ENCODE assay signal across 9 mouse cellular contexts in genomic region chr19:45815831-45816405, GRCm38 (mm10). TPM values are rescaled to one million over a fixed set of nuclear protein-coding genes. Genes with fewer than 3 reads are reported as not detected.
DNase-seq lines count a peak whose midpoint lies in the region; ATAC-seq and TF ChIP-seq lines count a peak whose summit lies in the region.
"Had no signal": no experiment of that assay in that cellular context is flagged by ENCODE, and none has a peak within 500 bp of the region (broad histone marks: within the 10 kb centered on the region; RNA-seq: fewer than 3 reads in every experiment).

Kcnip2 (minus strand) TSS chr19:45816061.

- H3K27ac ChIP-seq in cerebellum, adult 2 months (ENCODE audit: insufficient read depth, low read length), result no peak within 1 kb of the TSS
- H3K27ac ChIP-seq in embryonic facial prominence, embryonic 11.5 days (replicated peaks; ENCODE audit: low read depth, low read length), result no peak within 1 kb of the TSS
- H3K27ac ChIP-seq in layer of hippocampus, adult 2 months, result peak within 1 kb of the TSS; percentile 94

- TF ChIP-seq CTCF in cerebellum, adult 2 months (IDR thresholded peaks at IDR 0.05; ENCODE audit: borderline replicate concordance, insufficient read depth, low read depth, low read length), result no peak
- TF ChIP-seq CTCF in layer of hippocampus, adult 2 months (conservative IDR thresholded peaks at IDR 0.05), result peak; percentile 80

- H3K9ac ChIP-seq in embryonic facial prominence, embryonic 11.5 days (replicated peaks; ENCODE audit: low read length), result peak within 1 kb of the TSS; percentile 45

- peak within 1 kb of the TSS; percentile 84 for H3K4me2 ChIP-seq in embryonic facial prominence, embryonic 11.5 days (ENCODE audit: low read depth, low read length)

- no peaks in the 10 kb centered on the region for H3K27me3 ChIP-seq in cerebellum, adult 2 months (ENCODE audit: control insufficient read depth, insufficient read depth, low read length)
- H3K27me3 ChIP-seq in embryonic facial prominence, embryonic 11.5 days (ENCODE audit: control insufficient read depth, insufficient read depth, low read length), result no peaks in the 10 kb centered on the region; the same call in 1 of the 2 replicates

- H3K4me1 ChIP-seq in cerebellum, adult 2 months (ENCODE audit: control insufficient read depth, insufficient read depth, low read length), result peaks cover 12% of the 10 kb centered on the region
- H3K4me1 ChIP-seq in embryonic facial prominence, embryonic 11.5 days (ENCODE audit: control insufficient read depth, insufficient read depth, low read length), result peaks cover 7% of the 10 kb centered on the region

- DNase-seq in cerebellum, adult 2 months, result no peak
- no peak for DNase-seq in cerebellum, adult 18-20 months
- peak; percentile 70 for DNase-seq in embryonic facial prominence, embryonic 11.5 days (ENCODE audit: low spot score)
- DNase-seq in heart, postnatal 25 days (ENCODE audit: low spot score), result no peak
- peak in 1 of 2 experiments; percentile 64 for DNase-seq in layer of hippocampus, adult 2 months (ENCODE audit: low spot score in 2 of 2)
- peak; percentile 65 for DNase-seq in lung, postnatal 10 days
- peak; percentile 74 for DNase-seq in right cerebral cortex, postnatal 4 days
- no peak for DNase-seq in cerebellum, adult 11-12 months

- ATAC-seq in embryonic facial prominence, embryonic 11.5 days (replicated peaks; ENCODE audit: insufficient number of reproducible peaks, low FRiP score, low TSS enrichment, low read depth), result peak; percentile 46; the same call in 1 of the 2 replicates

- intact Hi-C loops in heart, postnatal 25 days (cut with DNase I), result no loop called here

- no peaks in the 10 kb centered on the region; the same call in 1 of the 2 replicates for H3K36me3 ChIP-seq in embryonic facial prominence, embryonic 11.5 days (replicated peaks; ENCODE audit: control insufficient read depth, insufficient read depth, low read depth, low read length)

- WGBS in cerebellum, adult 2 months, result 6% methylated on average over 21 of the region's 29 CpGs
- 1% methylated on average over 22 of the region's 29 CpGs for WGBS in embryonic facial prominence, embryonic 11.5 days

- peak within 1 kb of the TSS; percentile 19 for H3K4me3 ChIP-seq in cerebellum, adult 2 months (replicated peaks; ENCODE audit: insufficient read depth, low read depth, low read length)
- H3K4me3 ChIP-seq in embryonic facial prominence, embryonic 11.5 days (ENCODE audit: low read depth, low read length), result peak within 1 kb of the TSS; percentile 23
- peak within 1 kb of the TSS; percentile 66 for H3K4me3 ChIP-seq in layer of hippocampus, adult 2 months
- H3K4me3 ChIP-seq: erythroblast, embryonic 14.5 days had no signal

- H3K9me3 ChIP-seq in embryonic facial prominence, embryonic 11.5 days (replicated peaks; ENCODE audit: control insufficient read depth, low read length), result no peaks in the 10 kb centered on the region

- TF ChIP-seq POLR2A in cerebellum, adult 2 months (IDR thresholded peaks at IDR 0.05; ENCODE audit: borderline replicate concordance, insufficient read depth, low read length), result no peak

RNA-seq across cellular contexts. Expression of gene Kcnip2, which starts in this region (rescaled TPM):
- 9.5 and 10.8 TPM in 2 replicates for polyA plus RNA-seq in cerebellum, adult 2 months (2012; rRNA removed)
- polyA plus RNA-seq in embryonic facial prominence, embryonic 11.5 days (2014; fragmentation: Nextera tagmentation; extraction: Ambion mirVana), result 1.3 TPM in 2 replicates
- 100 to 1,000 TPM; 205 to 217 TPM for total RNA-seq in heart, postnatal 25 days (2021)
- total RNA-seq in layer of hippocampus, adult 2 months (2021), result 100 to 1,000 TPM; 212 to 222 TPM

Comparison
In these comparisons a context has a peak if more than half of its experiments do, and no peak if none do; other contexts are left out.
1. DNase-seq: peak in embryonic facial prominence, embryonic 11.5 days (single experiment), lung, postnatal 10 days (single experiment) and right cerebral cortex, postnatal 4 days (single experiment); none in cerebellum, adult 2 months (0 of 2), cerebellum, adult 18-20 months (0 of 2), heart, postnatal 25 days (single experiment) and cerebellum, adult 11-12 months (single experiment).
2. Peak in every context shown above with its lines, with median percentiles within 50 percentile points of each other: H3K4me3 ChIP-seq.